Mouse (Mus musculus) adrenal gland, adult 18-20 months (tissue): ENCODE measurements around the gene Sall4. TPM values are rescaled to one million over a fixed set of nuclear protein-coding genes. Genes with fewer than 3 reads are reported as not detected.
"Not testable (repeated sequence)": the region's sequence is repeated elsewhere in the genome, so short reads cannot be mapped to it uniquely, and the experiment has no call there.

Source experiments
- DNase-seq, 2 experiments: peaks; one replicate each; pipeline ENCODE4 v3.0.0; 2021 to 2022; ENCODE audit warnings: low spot score in 2 of 2
- total RNA-seq, 2 experiments: library from RNA; stranded (reverse); gene quantifications; 1 replicate in 1 of 2; 2 replicates in 1 of 2; pipeline ENCODE4 v1.2.3; 2021

Gene Sall4
- total RNA-seq, 2 experiments from 2014 or later, result not detected

DNA sequence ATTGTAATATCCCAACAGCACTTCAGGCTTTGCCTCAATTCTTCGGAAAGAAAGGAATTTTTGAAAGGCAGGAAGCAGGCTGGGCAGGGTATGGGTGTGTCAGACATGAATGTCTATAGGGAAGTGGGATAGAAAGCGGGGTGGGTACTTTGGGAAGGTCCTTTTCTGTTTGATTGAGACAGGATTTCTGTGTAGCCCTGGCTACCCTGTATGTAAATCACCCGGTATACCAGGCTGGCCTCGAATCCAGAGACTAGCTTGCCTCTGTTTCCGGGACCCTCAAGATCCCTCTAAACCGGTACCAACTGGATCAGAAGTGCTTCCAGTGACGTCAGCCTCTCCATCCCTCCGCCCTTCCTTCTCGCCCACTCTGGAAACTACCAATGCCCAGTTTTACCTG, 6.6 kb downstream of the Sall4 start:
- no peak for DNase-seq

DNA sequence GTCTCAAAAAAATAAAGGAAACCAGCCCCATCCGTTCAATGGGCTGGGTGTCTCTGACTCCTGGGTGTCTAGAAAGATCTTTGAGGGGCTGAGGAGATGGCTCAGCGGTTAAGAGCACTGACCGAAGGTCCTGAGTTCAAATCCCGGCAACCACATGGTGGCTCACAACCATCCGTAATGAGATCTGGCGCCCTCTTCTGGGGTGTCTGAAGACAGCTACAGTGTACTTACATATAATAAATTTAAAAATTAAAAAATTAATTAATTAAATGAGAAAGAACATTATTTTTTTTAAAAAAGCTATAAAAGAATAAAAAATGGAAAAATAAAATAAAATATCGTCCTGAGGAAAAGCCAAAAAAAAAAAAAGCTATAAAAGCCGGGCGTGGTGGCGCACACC, 23.3 kb downstream of the Sall4 start:
- not testable (repeated sequence) for DNase-seq

GRCm38 (mm10) chr2:168742649-168743048, 25.1 kb downstream of the Sall4 start:
- peak; percentile 55 to 62 for DNase-seq

DNA sequence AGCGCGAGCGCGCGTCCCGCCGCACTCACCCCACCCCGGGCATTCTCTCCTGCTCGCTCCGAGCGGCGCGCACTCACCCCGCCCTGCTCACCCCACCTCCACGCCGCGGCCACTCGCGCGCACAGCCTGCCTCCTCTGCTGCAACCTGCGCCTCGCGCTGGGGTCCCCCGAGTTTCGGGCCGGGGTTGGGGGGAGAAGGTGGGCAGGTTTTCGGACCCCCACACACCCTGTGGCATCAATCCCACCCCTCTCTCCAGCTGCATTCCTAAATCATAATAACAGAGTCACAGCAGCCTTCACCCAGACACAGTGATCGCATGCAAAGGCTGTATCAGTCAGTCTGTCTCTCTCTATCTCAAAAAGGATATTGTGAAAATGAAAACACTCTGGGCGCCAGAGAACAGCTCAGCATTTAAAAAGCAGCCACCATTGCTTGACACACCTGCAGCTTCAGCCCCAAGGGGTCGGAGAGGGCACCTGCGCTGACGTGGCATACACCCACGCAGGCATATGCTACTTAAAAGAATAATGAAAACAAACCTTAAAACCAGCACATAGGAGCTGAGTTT, 25.6 kb downstream of the Sall4 start, which contains the start of gene Atp9a:
Gene Atp9a (minus strand): TSS at position 351 of the 569 bp plus-strand sequence.
- DNase-seq, result peak; percentile 59 to 61

DNA sequence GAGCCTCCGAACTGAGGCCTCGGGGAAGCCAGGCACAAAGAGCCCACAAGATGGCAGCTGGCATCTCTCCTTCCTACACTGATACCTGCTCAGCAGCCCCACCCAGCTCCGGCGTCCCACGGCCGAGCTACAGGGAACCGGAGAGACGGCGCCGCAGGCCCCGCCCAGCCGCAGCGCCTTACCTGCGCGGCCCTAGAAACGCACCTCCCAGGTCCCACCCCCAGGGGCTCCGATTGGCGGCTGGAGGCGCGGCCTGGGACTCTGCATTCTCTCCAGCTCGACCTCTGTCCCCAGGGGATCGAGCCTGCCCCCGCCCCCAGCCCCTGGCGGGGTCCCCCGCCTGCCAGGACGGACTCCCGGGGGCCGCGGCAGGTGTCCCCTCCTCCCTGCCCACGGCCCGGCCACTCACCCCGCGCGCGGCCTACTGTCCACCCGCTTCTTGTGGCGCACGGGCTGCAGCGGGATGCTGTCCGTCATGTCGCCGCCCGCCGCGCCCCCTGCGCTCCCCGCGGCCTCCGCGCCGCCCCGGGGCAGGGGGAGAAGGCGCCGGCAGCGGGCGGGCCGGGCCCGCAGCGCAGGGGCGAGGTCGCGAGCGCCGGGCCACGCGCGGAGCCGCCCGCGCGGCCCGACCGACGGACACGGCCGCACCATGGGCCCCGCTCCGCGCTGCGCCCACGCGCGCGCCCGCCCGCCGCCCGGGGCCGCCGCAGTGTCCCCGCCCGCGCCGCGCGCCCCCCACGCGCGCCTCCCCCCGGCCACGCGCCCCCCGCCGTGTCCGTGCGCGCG, 26.3 kb downstream of the Sall4 start:
- peak; percentile 60 to 67 for DNase-seq

- DNase-seq, result no peak
Measured at GRCm38 (mm10) chr2:168740496-168740895, 27.2 kb downstream of the Sall4 start.

DNA sequence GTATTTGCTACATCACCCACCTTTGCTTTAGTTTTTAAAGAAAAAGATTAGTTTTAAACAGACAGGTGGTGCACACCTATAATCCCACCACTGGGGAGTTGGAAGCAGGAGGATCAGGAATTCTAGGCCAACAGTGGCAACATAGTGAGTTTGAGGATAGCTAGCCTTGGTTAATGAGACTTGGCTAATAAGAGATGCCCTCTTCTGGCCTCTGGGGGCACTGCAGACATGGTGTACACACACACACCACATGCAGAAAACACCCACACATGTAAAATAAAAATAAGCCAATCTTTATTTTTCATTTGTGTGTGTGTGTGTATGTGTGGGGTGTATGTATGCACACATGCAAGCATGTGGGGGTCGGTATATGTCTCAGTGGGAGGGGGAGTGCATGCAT, 28.9 kb downstream of the Sall4 start:
- no peak for DNase-seq

DNA sequence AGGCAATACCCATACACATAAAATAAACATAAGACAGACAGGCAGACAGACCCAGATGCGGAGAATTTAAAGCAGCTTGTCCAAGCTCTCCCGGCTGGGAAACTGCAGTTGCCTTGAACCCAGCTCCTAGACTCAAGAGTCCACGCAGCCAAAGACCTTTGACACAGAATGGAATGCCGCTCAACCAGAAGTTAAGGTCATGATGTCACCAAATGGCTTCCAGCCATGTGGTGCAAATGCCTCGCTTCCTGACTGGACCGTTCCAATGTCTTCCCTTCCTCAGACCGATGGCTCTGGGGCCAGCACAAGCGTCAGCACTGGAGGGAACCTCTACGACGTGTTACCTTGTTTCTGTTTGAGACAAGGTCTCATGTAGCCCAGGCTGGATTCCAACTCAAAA, 29.9 kb downstream of the Sall4 start:
- peak in 1 of 2 experiments; percentile 41 for DNase-seq

- DNase-seq, result peak in 1 of 2 experiments; percentile 37
Measured at GRCm38 (mm10) chr2:168734023-168734422, 33.7 kb downstream of the Sall4 start.

GRCm38 (mm10) chr2:168731258-168731657, 36.5 kb downstream of the Sall4 start:
- DNase-seq, result no peak

GRCm38 (mm10) chr2:168729736-168730135, 38.0 kb downstream of the Sall4 start:
- no peak for DNase-seq

DNA sequence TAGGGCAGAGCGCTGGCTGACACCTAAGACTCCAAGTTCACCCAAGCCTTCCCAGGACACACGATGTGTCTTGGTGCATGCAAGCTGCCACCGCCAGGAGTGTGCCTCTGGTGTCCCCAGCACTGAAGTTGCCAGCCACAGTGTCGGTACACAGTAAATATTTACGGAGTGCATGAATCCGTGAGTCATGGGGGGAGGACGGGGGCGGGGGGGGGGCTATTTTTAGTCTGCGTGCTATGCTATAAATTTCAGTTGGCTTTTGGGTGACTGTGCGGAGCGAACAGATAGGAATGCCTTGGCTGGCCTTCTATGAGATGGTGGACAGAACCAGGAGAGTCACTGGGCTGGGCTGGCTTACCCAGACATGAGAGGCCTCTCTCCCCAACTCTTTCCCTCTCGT, 39.7 kb downstream of the Sall4 start:
- no peak for DNase-seq

- DNase-seq, result peak; percentile 51 to 66
Measured at GRCm38 (mm10) chr2:168726007-168726406, 41.7 kb downstream of the Sall4 start.

GRCm38 (mm10) chr2:168721313-168721712, 46.4 kb downstream of the Sall4 start:
- no peak for DNase-seq

DNA sequence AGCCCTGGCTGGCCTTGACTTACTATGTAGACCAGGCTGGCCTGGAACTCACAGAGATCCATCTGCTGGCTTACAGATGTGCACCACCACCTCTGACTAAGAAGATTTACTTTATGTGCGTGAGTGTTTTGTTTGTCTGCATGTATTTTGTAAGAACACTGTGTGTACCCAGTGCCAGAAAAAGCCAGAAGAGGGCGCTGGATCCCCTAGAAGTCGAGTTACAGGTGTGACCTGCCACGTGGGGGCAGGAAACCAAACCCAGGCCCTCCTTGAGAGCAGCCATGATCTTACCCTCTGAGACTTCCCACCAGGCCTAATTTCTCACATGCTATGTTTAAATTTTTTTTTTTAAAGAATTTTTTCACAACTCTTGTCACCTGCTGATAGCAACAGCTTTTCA, 48.0 kb downstream of the Sall4 start:
- no peak for DNase-seq

GRCm38 (mm10) chr2:168718735-168719134, 49.0 kb downstream of the Sall4 start:
- no peak for DNase-seq

DNA sequence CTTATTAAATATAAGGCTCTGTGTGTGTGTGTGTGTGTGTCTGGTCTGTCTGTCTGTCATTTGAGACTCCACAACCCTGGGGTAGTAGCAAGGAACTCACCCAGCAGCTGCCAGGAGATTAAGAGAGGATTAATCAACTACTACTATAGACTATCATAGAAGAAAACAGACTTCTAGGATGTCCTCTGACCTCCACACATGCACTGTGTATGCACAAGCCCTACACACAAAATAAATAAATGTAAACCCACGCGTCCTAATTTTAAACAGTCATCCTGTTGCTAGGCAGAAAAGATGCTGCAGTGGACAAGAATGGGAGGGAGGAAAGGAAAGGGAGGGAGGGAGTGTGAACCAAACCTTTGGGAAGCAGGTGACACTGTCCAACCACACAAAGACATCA, 49.5 kb downstream of the Sall4 start:
- DNase-seq, result no peak

DNA sequence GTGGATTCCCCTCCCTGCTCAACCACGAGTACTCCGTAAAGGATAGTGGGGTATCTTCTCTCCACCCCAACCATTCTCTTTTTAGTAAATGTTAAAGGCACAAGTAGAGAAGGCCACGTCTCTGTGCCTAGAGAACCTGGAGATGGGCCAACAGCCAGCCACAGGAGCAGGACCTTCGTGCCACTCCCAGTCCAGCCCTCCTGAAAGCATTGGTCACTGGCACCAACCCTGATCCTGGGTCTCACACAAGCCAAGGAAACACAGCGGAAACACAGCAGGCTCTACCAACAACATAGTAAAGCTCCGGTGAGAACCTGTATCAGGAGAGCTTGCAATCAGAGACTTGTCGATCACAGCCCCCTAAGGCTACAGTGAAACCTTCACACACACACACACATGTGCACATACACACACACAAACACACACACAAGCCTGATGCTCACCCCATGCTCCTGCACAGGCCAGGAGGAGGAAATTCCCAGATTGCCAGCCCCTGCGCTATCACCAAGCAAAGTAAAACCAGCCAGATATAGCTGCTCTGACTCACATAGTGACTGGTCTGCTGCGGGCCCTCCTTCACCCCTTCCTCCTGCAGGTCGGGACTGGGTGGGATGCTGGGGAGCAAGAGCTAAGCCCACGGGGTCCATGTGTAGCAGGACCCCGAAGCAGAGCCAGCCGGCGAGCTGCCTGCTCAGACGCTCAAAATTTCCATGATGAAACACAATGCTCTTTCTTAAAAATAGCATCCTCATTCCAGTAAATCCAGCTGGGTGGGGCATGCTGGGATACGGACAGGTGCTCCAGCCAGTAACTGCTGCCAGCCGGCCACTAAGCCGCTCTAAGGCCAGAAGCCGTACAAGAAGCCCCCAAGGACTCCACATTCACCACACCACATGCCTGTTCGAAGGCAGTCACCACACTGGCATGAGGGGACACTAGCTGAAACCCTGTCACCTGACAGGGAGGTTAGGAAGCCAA, 55.3 kb downstream of the Sall4 start:
- DNase-seq, result no peak

- DNase-seq, result no peak
Measured at GRCm38 (mm10) chr2:168710979-168711378, 56.8 kb downstream of the Sall4 start.

GRCm38 (mm10) chr2:168707766-168708165, 60.0 kb downstream of the Sall4 start:
- DNase-seq, result no peak

GRCm38 (mm10) chr2:168702266-168702665, 65.5 kb downstream of the Sall4 start:
- no peak for DNase-seq
